Mouse (Mus musculus) thymus, adult 2 months (tissue): ENCODE measurements around the gene Rrp12.

Experiments used
- CTCF ChIP-seq: fragments of 200-500 bp; IDR thresholded peaks from 2 replicates; pipeline ENCODE4 v1.5.1; 2012; ENCODE audit warnings: mild to moderate bottlenecking, control low read depth, low read length, moderate library complexity, borderline replicate concordance; ENCODE audit not compliant: control insufficient read depth, poor library complexity, insufficient read depth; ENCODE audit errors: extremely low read depth
- POLR2A ChIP-seq: fragments of 200-500 bp; IDR thresholded peaks from 2 replicates; pipeline ENCODE4 v1.6.1; 2012; ENCODE audit warnings: mild to moderate bottlenecking, low read length, control low read depth, moderate library complexity; ENCODE audit not compliant: control insufficient read depth, poor library complexity, insufficient read depth; ENCODE audit errors: extremely low read depth

DNA sequence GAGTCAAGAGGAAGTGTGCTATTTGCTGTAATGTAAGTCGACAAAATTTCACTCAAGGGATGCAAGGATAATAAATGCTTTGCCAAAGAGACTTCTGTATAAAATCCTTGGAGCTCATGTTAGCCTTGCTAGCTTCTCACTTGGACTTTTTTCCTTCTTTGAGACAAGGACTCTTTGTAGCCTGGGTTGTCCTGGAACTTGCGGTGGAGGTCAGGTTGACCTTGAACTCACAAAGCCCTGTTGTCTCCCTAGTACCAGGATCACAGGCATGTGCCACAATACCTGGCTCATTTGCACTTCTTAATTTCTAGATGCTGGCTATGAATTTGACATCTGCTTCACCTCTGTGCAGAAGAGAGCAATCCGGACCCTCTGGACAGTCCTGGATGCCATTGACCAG, 19.3 kb upstream of the Rrp12 start:
- TF ChIP-seq POLR2A (no peak), CTCF (no peak)
